Mouse (Mus musculus) liver (tissue): ENCODE results near the gene Plxna2.

Experiments
- DNase-seq: peaks from one replicate; pipeline ENCODE4 v3.0.0-alpha.2; 2020; ENCODE audit warnings: mixed read lengths

Plxna2 gene

DNA sequence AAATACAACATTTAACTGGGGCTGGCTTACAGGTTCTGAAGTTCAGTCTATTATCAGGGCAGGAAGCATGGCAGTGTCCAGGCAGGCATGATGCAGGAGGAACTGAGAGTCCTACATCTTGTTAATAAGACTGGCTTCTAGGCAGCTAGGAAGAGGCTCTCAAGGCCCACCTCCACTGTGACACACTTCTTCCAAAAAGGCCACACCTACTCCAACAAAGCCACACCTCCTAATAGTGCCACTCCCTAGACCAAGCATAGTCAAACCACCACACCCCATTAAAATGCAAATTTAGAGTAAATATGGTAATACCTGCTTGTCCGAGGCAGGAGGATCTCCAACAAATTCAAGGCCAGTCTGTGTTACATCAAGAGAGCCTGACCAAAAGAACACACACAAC is 156.7 kb downstream of the Plxna2 start:
- peak; percentile 58 for DNase-seq

DNA sequence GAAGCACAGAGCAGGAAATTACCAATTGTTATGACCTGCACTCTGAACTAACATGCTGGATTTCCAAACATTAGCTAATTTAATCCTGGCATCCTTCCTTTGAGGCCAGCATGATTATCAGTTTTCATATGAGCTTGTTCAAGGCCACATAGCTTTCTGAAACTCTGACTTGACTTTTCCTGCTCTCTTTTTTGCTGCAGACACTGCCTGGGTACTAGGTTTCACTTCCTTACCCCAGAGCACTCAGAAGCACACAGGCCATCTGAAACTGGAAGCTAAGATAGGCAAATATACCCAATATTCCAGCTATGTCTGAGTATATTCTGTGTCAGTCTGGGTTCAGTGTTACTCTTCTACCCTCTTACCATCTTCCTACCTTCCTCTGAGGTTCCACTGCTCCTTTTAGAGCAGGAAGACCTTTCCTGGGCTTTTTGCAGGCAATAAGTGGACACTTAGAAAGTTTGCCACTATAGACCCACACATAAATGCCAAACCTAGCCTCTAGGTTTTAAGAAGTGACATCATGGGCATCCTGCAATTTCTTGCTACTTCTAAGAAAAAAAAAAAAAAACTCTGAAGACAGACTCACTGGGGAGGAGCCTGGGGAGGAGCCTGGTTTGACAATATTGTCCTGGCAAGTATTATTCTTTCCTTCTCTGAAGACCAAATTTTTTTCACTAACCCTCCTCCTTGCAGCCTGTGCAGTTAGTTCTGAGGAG is 157.8 kb downstream of the Plxna2 start:
- DNase-seq: no peak

DNA sequence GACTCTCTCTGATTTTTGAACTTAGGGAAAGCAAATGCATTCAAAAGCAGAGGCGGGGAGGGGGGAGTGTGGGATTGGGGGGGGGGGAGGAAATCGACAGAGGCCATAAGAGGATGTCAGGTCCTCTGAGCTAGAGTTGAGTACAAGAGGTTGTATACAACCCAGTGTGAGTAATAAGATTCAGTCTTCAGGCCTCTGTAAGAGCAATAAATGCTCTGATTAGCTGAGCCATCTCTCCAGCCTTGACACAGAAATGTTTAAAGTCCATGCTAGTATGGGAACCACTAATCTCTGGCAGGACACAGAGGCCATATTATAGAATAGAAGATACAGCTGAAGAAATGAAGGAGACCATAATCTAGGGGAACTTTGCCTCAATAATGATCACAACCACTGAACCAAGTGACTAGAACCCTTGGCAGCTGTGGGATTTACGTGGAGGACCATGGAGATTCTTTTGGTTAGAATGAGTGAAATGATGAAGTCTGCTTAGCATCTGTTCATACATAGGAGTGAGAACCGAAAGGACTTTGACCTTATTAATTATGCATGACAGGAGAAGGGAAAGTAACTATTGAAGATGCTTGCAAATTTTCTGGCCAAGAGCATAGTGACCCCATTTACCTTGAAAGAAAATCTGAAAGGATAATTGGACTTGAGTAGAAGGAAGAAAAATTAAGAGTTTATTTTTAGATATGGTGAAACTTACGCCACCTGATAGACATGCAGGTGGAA is 158.7 kb downstream of the Plxna2 start:
- no peak for DNase-seq

DNA sequence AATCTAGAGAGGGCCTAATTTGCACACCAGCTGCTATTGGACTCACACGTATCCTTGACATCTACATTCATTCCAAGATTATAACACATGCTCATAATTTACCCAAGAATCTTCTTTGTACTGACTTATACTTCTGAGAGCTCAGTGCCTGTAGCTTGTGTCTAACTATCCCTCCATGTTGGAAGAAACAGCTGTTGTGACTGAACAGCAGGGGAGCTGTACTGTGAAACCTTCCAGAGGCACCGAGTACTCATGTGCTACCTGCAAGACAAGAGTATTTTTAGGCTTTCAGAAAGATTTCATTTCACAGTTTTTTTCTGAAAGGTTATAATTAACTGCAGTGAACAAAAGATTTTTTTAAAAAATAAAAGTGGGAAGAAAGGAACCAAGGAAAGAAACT is 159.6 kb downstream of the Plxna2 start:
- DNase-seq: no peak

DNA sequence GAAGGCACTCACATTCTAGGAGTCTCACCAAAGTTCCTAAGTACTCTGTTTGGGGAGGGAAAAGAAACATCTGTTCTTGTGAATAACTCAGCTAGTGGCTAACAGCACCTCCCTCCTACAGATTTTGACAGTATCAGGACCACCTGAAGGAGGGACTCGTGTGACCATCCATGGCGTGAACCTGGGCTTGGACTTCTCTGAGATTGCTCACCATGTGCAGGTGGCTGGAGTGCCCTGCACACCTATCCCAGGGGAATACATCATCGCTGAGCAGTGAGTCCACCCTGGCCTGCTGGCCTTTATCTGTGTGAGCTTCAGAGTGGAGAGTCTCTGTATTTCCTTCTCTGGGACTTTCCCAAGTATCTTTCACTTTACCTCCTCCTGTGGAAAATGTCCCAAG is 162.4 kb downstream of the Plxna2 start:
- no peak for DNase-seq

DNA sequence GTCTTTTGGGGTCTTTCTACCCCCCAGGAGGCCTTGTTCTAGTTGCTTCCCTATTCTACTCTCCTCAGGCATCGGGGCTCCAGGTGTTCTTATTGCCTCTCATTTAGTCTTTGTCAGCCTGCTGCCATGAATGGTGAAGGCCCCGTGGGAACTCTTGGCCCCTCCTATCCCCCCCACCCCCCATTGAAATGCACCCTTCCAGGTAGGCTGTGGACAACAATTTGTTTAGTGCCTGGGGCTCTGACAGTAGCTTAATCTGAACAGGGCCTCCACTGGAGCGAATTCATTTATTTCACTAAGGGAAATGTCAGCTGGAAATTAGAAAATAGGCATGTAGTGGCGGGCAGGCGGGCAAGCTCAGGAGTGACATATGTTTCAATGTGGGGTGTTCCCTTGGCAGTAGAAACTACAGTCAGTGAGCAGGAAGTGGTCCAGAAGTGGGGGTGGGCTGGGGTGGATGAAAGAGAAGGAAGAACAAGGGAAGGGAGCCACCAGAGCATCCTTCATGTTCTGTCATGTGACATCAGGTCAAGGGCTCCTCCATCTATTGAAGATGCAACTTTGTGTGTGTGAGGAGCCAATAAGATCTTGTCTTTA is 162.9 kb downstream of the Plxna2 start:
- DNase-seq: no peak

DNA sequence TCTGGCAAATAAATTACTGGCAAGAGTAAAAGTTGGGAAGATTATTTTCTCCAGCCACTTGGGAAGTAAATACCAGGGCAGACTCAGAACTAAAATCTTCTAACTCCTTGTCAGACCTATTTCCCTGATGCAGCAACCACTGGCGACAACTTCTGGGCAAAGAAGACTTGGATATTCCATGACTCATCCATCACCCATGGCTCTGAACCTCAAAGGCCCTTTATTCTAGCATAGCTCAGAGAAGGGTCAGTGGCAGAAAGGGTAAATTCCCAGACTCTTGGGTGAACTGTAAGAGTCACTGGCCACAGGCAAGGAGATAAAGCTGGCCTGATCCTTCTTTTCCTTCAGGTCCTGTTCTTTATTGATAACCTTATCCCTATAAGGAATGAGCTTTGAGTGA is 163.5 kb downstream of the Plxna2 start:
- DNase-seq: no peak

DNA sequence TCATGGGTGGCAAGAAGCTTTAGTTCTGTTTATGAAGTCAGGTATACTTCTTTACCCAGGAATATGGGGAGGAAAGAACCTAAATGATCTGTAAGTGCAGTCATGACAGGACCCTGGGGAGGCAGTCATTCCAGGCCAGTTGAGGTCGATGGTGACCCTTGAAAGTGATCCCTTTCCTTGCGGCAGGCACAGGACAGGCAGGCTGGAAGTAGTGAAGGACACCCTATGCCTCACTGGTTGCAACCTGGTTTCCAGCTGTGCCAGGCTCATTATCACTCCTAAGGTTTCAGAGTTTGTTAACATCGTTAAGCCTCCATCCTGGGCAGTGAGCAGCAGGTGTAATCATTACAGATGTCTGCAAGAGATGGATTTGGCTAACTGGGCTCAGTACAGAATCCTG is 164.3 kb downstream of the Plxna2 start:
- DNase-seq: no peak

DNA sequence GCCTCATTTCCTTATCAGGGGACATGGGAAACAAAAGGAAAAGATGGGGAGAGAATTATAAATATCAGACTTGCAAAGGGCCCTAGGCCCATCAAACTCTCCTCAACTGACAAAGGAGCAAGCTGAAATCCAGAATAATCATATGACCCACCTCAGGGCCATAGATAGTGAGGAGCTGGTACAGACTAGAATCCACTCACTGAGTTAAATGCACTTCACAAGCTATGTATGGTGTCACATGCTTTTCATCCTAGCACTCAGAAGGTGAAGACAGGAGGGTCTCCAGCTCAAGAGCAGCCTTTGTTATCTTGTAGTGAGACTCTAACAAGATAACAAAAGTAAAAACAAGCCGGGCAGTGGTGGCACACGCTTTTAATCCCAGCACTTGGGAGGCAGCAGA is 169.6 kb downstream of the Plxna2 start:
- no peak for DNase-seq

DNA sequence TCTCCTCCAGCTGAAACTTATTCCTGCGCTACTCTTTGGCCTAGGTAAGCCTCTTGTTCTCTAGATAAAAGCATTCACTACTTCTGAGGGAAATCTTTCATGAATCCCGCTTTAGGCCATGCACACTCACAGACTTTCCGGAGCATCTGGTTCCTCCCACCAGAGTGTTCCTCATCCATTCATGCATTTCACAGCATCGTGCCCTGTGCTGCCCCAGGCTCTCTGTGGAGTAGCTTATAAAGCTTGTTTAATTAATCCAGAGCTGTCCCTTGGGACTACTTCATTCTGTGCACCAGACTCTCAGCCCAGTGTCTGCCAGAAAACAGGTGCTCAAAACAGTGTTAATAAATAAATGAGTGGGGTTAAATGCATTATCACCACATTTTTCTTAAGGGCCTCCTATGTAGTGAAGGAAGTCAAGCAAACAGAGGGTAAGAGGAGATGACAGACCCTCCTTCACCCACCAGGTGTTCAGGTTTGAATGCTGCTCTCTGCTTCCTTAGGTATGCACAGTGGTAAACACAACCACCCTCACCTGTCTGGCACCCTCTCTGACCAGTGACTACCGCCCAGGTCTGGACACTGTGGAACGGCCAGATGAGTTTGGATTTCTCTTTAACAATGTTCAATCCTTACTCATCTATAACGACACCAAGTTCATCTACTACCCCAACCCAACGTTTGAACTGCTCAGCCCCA is 175.4 kb downstream of the Plxna2 start:
- no peak for DNase-seq

DNA sequence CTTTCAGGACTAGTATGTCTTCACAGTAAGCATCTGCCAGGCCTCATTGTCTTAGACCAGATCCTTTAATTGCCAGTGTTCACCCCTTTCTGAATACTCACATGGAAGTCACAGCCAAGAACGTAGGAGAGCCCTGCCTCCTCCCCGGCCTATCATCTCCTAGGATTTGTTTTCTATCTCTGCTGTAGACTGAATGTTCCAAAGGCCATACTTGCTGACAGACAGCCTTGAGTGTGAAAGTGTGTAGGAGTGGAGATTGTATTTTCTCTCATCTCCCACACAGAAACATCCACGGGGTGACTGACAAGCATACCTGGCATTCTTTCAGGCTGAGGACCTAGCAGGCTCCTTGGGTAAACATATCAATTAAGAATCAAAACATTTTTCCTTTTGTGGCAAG is 177.3 kb downstream of the Plxna2 start:
- no peak for DNase-seq

DNA sequence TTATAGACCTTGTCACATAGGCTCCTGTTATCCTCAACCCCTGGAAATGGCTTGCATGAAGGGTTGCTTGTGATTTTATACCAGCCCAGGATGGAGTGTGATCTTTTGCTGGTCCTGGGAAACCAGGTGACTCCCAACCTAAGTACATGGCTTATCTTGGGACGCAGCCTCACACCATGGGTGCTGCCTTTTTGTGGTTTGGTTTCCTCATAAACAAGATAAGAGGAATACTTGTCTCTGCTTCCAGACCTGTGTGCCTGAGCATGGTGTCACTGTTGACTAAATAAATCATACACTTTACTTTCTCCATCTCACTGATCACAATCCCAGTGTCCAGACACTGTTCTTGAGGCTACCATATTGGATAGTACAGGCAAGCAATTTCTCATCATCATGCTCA is 179.8 kb downstream of the Plxna2 start:
- DNase-seq: peak; percentile 46

DNA sequence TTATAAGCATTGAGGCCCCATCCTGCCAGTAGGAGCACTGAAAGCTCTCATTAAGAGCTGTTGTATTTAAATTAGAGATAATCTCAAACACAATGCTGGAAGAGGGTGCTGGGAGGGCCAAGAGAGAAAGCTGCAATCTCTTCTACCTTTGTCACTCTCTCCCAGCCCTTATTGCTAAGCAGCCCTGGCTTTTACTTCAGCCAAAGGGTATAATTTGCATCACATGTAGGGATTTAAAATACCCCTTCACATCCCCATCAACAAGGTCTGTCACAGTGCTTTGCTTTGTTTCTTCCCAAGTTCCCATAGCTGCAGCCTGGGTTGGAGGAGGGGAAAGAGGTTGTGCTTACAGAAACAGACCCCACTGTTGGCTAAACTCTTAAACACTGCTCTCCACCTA is 180.5 kb downstream of the Plxna2 start:
- DNase-seq: no peak

DNA sequence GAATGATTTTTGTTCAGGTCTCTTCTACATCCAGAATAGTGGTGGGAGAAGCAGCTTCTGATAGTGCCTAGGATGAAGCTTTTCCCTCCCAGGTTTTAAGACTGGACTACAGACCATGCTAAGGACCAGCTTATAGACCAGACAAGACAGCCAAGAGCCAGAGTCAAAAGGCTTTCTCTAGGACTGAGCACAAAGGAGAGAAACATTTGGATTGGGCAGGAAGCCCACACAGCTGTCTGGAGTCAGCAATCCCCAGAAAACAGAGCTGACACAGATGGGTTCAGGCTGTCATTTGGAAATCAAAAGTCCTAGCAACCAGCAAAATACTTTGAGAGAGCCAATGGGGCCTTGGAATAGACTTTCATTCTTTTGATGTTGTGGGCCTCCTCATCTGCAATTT is 190.2 kb downstream of the Plxna2 start:
- DNase-seq: no peak

DNA sequence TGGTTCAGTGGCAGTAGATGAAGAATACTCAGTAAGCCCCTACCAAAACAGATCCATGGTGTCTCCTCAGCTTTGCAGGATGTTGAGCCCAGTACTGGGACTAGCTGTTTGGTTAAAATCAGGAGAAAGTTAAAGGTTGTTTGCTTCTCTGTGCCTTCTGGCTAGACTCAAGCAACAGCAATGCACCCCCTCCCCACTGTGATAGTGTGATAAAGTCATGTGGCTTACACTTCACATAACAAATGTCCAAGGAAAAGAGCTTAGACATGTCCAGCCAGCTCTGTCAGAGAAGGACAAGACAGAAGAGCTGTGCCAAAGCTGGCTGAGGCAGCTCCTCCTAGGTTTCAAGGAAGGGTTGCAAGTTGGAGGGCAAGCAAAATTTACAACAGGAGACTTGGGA is 190.7 kb downstream of the Plxna2 start:
- DNase-seq: no peak

DNA sequence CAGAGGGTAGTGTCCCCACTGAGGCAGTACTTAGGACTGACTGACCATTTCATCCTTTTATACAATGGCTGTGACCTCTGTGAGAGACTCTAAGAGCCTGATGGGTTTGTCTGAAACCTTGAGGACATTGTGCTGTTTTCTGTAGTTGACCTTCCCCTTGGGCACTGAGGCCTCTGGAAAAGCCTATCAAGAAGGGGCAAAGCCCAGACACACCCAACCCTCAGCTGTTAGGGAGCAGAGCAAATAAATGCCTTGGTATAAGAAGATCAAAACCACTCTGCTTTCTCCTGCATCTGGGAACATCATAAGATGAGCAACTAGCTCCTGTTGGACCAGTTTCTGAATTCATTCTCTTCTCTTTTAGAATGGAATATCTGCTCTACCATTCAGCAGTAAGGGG is 191.6 kb downstream of the Plxna2 start:
- DNase-seq: peak; percentile 51

DNA sequence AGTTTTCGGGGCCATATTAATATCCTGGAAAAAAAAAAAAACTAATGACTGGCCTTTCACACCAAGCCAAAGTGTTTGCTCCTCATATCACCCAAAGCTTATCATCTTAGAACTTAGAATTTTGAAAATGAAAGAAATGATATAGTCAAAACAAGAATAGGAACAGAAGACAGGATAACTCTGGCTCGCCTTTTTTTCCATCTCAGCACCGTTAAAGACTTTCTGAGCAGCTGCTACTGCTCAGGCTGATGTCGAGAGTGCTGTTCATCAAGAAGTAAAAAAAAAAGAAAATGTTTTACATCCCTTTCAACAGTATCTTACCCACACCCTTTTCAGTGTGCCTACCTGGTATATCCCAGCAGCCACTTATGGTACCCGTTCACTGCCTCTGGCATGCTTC is 196.2 kb downstream of the Plxna2 start:
- no peak for DNase-seq

DNA sequence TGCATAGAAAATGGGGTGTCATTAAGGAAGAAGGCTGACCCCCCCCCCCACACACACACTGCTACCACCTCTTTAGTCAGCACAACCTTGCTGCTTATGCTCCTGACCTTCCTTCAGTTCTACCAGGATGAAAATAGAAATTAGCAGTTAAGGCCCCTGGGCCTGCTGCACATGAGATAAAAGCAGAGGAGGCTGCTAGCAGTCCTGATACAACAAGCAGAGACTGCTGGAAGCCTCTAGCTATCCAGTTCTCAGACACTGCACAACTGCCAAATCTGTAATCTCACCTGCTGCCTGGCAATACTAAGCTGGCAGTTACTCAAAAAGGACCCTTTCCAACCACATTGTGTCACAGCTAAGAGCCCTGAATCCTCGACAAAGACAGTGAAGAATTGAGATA is 197.5 kb downstream of the Plxna2 start:
- DNase-seq: peak; percentile 57

DNA sequence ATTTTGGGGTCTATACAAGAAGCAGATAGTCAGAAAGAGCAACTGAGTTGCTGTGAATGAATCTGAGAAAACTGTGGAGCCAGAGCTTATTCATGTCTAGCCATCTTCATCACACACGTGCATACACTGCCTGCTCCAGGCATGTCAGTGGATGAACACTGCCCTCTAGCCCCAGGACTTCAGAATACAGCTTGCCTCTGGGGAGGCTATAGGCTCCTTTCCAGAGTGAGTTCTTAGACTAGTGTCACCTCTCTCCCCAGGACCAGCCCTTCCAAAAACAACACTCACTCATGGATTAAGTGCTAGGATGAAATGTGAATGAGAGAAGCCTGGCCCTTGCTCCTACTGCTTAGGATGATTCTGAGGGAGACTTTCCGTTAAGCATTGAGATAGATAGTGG is 198.9 kb downstream of the Plxna2 start:
- DNase-seq: peak; percentile 79

DNA sequence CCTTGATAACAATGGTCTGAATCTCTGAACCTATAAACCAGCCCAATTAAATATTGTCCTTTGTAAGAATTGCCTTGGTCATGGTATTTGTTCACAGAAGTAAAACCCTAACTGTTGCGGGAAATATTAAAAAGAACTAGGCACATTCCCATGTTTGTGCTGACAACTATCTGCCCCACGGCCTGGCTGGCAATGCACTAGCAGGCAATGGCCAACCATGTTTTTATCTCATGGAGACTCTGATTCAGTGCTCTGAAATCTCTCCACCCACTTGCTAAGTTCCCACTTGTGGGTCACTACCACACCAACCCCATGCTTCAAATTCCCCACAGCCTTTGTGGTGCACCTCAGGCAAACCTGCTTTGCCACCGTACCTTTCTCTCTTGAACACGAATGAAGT is 202.9 kb downstream of the Plxna2 start:
- no peak for DNase-seq

DNA sequence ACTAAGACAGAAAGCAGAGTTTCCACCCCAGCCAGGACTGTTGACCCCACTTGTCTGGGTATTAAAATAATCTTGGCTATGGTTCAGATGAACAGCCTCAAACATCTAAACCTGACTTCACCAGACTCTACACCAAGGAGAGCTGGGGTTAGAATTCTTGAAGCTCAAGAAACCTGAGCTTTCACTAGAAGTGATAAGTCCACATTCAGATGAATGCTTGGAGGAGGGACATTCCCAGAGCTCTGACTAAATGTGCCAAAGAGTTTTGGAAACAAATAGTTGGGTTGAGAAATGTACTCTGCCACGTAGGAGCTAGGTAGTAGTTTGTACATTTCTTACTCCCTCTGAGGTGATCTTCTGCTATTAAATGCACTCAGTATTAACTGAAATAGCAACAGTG is 203.7 kb downstream of the Plxna2 start:
- DNase-seq: no peak

DNA sequence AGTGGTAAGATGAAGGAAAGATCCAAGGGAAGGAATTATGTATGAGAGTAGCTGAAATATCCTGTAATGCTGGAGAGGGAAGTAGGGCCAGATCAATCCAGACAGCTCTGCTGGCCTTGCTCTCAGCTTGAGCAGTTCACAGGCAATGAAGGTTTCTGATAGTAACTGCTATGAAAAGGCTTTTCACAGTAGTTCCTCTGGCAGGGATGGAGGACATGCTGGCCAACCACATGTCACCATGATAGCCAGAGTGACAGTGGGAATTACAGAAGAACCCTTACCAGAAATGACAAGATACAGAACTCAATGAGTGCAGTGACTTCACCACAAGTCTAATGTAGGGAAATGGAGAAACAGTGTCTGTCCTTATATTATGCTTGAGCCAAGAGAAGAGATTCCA is 210.3 kb downstream of the Plxna2 start:
- no peak for DNase-seq

DNA sequence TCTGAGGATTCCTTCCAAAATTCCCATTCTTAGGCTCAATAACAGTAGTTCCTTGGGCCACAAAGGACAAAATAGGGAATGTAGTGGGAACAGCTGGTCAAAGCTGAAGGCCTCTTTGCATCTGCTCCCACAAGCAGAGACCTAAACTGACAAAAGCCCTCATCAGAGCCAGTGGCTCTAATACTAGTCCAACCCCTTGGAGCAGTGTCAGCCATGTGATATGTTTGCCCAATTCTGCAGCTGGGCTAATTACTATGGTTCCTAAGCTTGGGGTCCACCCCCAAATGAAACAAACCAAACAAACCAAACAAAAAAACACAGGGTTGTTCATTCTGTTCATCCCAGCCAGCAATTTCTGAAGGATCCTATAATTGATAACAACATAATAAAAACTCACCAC is 217.2 kb downstream of the Plxna2 start:
- DNase-seq: no peak

DNA sequence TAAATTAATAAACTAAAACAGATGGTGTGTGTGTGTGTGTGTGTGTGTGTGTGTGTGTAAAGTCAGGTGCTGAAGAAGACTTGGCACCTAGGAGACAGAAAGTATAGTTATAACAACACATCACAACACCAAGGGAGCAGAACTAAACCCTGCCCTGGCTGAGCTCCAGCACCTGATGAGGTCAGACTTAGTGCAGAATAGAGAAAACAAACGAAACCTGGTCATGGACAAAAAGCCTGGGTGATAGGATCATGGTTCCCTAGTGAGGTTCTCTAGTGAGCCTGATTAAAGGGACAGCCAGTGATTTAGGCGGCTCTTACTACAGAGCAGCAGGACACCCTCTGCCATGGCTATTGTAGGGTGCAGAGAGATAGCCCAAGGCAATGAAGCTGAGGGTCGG is 218.2 kb downstream of the Plxna2 start:
- DNase-seq: no peak
